Mouse (Mus musculus) E14TG2a.4 (cell line): ENCODE measurements around the gene Gm20388.

Source experiments
- CTCF ChIP-seq: conservative IDR thresholded peaks from 2 replicates; pipeline ENCODE4 v1.5.1; 2014; ENCODE audit warnings: low read length
- NANOG ChIP-seq: IDR thresholded peaks from 2 replicates; pipeline ENCODE4 v1.6.1; 2014; ENCODE audit warnings: borderline replicate concordance, low read length, mixed read lengths
- POU5F1 ChIP-seq: IDR thresholded peaks from 2 replicates; pipeline ENCODE4 v1.6.1; 2014; ENCODE audit warnings: low read length, borderline replicate concordance

- no peak for TF ChIP-seq NANOG
- TF ChIP-seq CTCF = no peak
- no peak for TF ChIP-seq POU5F1
These were observed 593.8 kb downstream of the Gm20388 start for GRCm38 (mm10) chr8:120504251-120505081.
